Comparison of ENCODE assay signal across 10 mouse cellular contexts in the genomic region with DNA sequence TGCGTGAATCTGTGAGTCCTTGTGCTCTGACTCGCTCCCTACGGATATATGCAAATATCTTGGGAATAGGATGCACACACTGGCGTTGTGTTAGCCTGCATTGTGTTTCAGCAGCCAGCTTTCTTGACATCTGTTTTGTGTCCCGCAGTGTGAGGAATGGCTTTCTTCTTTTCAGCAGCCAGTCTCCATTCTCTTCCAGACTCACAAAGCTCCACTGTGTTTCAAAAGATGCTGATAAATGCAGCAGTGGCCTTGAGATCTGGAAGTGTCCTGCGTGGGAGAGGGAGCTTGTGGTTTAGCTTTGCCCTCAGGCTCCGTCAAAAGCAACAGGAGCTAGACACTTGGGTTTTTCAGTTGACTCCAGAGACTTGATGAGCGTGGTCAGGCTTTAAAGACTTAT.
DNase-seq lines count a peak whose midpoint lies in the region; ATAC-seq lines count a peak whose summit lies in the region.
"Had no signal": no experiment of that assay in that cellular context is flagged by ENCODE, and none has a peak within 500 bp of the region (broad histone marks: within the 10 kb centered on the region; RNA-seq: fewer than 3 reads in every experiment).

No protein-coding gene starts in this region.

- H3K27me3 ChIP-seq in heart, embryonic 12.5 days (replicated peaks) = no peaks in the 10 kb centered on the region
- H3K27me3 ChIP-seq in midbrain, embryonic 13.5 days = no peaks in the 10 kb centered on the region

- DNase-seq in R1 (ENCODE audit: low read depth, low spot score) = peak; percentile 16
- DNase-seq in embryo, embryonic 10 days (ENCODE audit: low spot score) = peak; percentile 67
- DNase-seq in cerebellum, adult 18-20 months = no peak
- DNase-seq in gastrocnemius, adult 18-20 months (ENCODE audit: low spot score) = no peak
- DNase-seq in spleen, adult 18-20 months = no peak
- DNase-seq: cerebellum, adult 8-10 months had no signal

- H3K9me3 ChIP-seq in heart, embryonic 12.5 days (replicated peaks) = peaks cover 6% of the 10 kb centered on the region; the same call in 1 of the 2 replicates
- H3K9me3 ChIP-seq in midbrain, embryonic 13.5 days = no peaks in the 10 kb centered on the region

- no peak overlapping the region for H3K9ac ChIP-seq in heart, embryonic 12.5 days
- no peak overlapping the region for H3K9ac ChIP-seq in midbrain, embryonic 13.5 days (replicated peaks)
- H3K9ac ChIP-seq: liver, embryonic 14.5 days had no signal

- peaks cover 29% of the 10 kb centered on the region for H3K4me1 ChIP-seq in heart, embryonic 12.5 days (replicated peaks)
- H3K4me1 ChIP-seq in midbrain, embryonic 13.5 days (replicated peaks) = peaks cover 14% of the 10 kb centered on the region

- peak; percentile 36; the same call in 1 of the 2 replicates for ATAC-seq in heart, embryonic 12.5 days (ENCODE audit: insufficient number of reproducible peaks, low FRiP score)
- peak; percentile 89 for ATAC-seq in midbrain, embryonic 13.5 days
- ATAC-seq: Patski had no signal

- H3K27ac ChIP-seq in heart, embryonic 12.5 days (ENCODE audit: poor library complexity, severe bottlenecking) = peak overlapping the region; percentile 76
- peak overlapping the region; percentile 77 for H3K27ac ChIP-seq in midbrain, embryonic 13.5 days
- H3K27ac ChIP-seq: liver, embryonic 14.5 days had no signal

- H3K4me2 ChIP-seq in heart, embryonic 12.5 days = peak overlapping the region; percentile 7; the same call in 1 of the 2 replicates
- H3K4me2 ChIP-seq in midbrain, embryonic 13.5 days (replicated peaks) = no peak overlapping the region

- H3K36me3 ChIP-seq in heart, embryonic 12.5 days = no peaks in the 10 kb centered on the region
- no peaks in the 10 kb centered on the region for H3K36me3 ChIP-seq in midbrain, embryonic 13.5 days

- WGBS in heart, embryonic 12.5 days = 22% methylated on average over 8 of the region's 8 CpGs
- WGBS in midbrain, embryonic 13.5 days = 8% methylated on average over 8 of the region's 8 CpGs

- H3K4me3 ChIP-seq in heart, embryonic 12.5 days = no peak overlapping the region
- H3K4me3 ChIP-seq in midbrain, embryonic 13.5 days (replicated peaks) = no peak overlapping the region

Comparison
In these comparisons a context has a peak if more than half of its experiments do, and no peak if none do; other contexts are left out.
1. DNase-seq: peak in R1 (single experiment) and embryo, embryonic 10 days (single experiment); none in cerebellum, adult 18-20 months (0 of 2), gastrocnemius, adult 18-20 months (single experiment) and spleen, adult 18-20 months (0 of 2).